Mouse (Mus musculus) lung, adult 2 months (tissue): Measurements from ENCODE around the gene 1700028J19Rik.

Source experiments
- CTCF ChIP-seq: fragments of 200-500 bp; IDR thresholded peaks from 2 replicates; pipeline ENCODE4 v1.5.1; 2011; ENCODE audit warnings: mild to moderate bottlenecking, low read length, control low read depth; ENCODE audit not compliant: insufficient read depth
- POLR2A ChIP-seq: fragments of 200-500 bp; IDR thresholded peaks from 2 replicates; pipeline ENCODE4 v1.6.1; 2011; ENCODE audit warnings: low read depth, mild to moderate bottlenecking, control low read depth, low read length, borderline replicate concordance; ENCODE audit errors: extremely low read depth

DNA sequence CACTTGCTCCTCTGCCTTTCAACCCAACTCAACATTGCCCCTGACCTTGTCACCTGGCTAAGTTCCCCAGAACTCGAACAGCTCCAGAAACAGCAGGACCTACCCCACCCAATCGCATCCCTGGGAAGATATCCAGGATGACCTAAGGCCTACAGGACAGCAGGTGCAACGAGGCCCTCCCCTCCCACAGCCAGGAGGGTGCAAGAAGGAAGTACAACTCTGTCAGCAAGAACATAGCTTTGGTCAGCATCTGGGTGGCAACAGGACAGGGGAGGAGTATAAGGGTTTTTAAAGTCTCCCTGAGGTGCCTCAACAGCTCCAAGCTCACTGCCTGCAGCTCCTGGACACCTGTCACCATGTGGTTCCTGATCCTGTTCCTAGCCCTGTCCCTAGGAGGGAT, 48.6 kb downstream of the 1700028J19Rik start, which contains the start of gene Klk1b3:
- TF ChIP-seq POLR2A, result no peak
- no peak for TF ChIP-seq CTCF
